Mouse (Mus musculus): ENCODE data around the gene Dtd1. TPM values are rescaled to one million over a fixed set of nuclear protein-coding genes. Genes with fewer than 3 reads are reported as not detected.

Dtd1 gene
- polyA plus RNA-seq, 1 experiment from 2014 or later = 17.5 TPM

DNA sequence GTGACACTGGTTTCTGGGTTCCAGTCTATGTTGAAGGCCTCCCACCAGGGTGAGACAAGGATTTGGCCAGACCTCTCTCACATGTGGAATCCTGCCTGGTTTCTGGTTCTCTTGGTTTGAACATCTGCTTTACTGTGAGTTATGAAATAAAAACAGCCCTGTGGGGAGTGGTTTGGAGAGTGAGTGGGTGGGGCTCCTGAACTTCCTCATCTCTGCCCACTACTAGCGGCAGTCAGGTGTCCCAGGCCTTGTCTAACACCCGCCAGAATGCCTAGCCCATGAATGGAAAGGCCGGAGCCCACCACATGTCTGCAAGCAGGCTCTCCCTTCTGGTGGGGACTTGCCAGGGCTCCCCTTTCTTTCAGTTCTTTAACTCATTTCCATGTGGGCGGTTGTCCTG lies 42.3 kb downstream of the Dtd1 start:
- WGBS (ENCODE audit: insufficient replicate concordance) = 56% methylated on average over 4 of the region's 4 CpGs
- no peak; the same call in 1 of the 2 replicates for ATAC-seq (ENCODE audit: insufficient read depth)
- Histone ChIP-seq H3K4me3 (replicated peaks) (no peak overlapping the region), H3K27ac (replicated peaks) (no peak overlapping the region), H3K9me3 (replicated peaks) (no peaks in the 10 kb centered on the region), H3K36me3 (replicated peaks) (no peaks in the 10 kb centered on the region), H3K4me1 (replicated peaks) (no peaks in the 10 kb centered on the region), H3K4me2 (no peak overlapping the region), H3K27me3 (no peaks in the 10 kb centered on the region), H3K9ac (no peak overlapping the region)

DNA sequence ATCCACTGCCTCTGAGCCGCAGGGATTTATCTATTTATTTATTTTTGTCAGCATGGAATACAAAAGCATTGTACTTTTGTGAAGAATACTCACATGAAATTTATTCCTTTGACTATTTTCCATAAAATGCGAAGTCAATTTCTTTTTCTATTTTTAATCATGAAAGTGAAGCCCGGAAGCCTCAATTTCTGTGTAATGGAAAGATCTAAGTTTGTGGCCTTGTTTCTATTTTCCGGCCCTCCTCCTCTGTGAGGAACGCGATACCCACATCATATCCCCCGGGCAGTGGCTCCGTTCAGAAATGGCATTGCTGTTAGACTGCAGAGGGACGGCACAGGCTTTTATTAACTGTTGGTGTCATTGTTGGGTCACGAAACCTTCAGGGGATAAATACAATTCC lies 46.7 kb downstream of the Dtd1 start:
- Histone ChIP-seq H3K36me3 (replicated peaks) (no peaks in the 10 kb centered on the region), H3K4me3 (replicated peaks) (no peak overlapping the region), H3K27me3 (no peaks in the 10 kb centered on the region), H3K9ac (no peak overlapping the region), H3K4me1 (replicated peaks) (no peaks in the 10 kb centered on the region), H3K4me2 (no peak overlapping the region), H3K27ac (replicated peaks) (no peak overlapping the region), H3K9me3 (replicated peaks) (no peaks in the 10 kb centered on the region)
- WGBS (ENCODE audit: insufficient replicate concordance) = 84% methylated on average over 10 of the region's 10 CpGs
- no peak for ATAC-seq (ENCODE audit: insufficient read depth)

DNA sequence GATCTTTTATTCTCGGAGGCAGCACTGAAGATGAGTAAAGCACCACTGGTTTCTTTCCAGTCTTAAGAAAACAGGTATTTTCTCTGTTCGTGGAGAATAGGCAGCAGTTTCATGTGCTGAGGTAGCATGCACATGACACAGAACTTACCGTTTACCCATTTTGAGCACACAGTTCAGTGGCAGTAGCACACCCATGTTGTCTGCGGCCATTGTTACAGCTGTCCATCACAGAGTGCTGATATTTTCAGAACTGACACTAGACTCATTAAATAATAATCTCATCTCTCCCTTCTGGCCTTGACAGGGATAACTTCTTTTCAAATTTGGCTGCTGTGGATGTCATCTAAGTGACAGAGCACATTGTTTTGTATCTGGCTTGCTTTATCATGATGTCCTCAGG lies 47.5 kb downstream of the Dtd1 start:
- Histone ChIP-seq H3K9ac (no peak overlapping the region), H3K27me3 (no peaks in the 10 kb centered on the region), H3K36me3 (replicated peaks) (no peaks in the 10 kb centered on the region), H3K27ac (replicated peaks) (no peak overlapping the region), H3K9me3 (replicated peaks) (no peaks in the 10 kb centered on the region), H3K4me2 (no peak overlapping the region), H3K4me1 (replicated peaks) (no peaks in the 10 kb centered on the region), H3K4me3 (replicated peaks) (no peak overlapping the region)
- no peak for ATAC-seq (ENCODE audit: insufficient read depth)
- 63% methylated on average over 4 of the region's 4 CpGs for WGBS (ENCODE audit: insufficient replicate concordance)

DNA sequence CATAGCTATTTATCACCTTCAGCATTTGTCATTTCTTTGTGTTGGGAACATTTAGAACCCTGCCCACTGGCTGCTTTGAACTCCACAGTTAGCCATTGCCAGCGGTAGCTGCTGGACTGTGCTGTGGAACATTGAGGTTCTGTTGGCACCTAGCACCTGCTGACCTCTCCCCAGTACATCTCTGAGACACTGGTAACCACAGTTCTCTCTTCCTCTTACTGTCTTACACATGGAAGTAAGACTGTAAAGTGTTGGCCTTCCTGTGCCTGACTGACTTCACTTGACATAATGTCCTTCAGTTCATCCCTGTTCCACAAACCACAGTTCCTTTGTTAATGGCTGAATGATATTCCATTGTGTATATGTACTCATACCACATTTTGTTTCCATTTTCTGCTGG lies 50.3 kb downstream of the Dtd1 start:
- Histone ChIP-seq H3K27me3 (no peaks in the 10 kb centered on the region), H3K36me3 (replicated peaks) (no peaks in the 10 kb centered on the region), H3K4me2 (no peak overlapping the region), H3K4me1 (replicated peaks) (no peaks in the 10 kb centered on the region), H3K9ac (no peak overlapping the region), H3K4me3 (replicated peaks) (no peak overlapping the region), H3K9me3 (replicated peaks) (no peaks in the 10 kb centered on the region), H3K27ac (replicated peaks) (no peak overlapping the region)
- ATAC-seq (ENCODE audit: insufficient read depth) = no peak
- WGBS (ENCODE audit: insufficient replicate concordance) = 97% methylated on average over 1 of the region's 1 CpGs

DNA sequence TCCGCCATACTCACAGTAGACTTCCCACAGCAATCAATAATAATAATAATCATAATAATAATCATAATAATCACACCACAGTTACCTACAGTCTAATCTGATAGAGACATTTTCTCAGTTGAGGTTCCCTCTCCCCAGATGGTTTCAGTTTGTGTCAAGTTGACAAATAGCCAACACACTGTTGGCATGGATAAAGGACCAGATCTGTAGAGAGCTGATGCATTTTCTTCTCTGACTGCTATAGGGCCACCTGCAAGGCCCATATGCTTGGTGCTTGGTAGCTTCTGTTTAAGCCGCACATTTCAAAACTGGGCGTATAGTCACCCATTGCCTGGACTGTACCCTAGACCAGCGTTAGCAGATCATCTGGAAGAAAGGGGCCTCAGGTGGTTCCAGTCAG lies 53.1 kb downstream of the Dtd1 start:
- Histone ChIP-seq H3K36me3 (replicated peaks) (no peaks in the 10 kb centered on the region), H3K27me3 (no peaks in the 10 kb centered on the region), H3K9ac (no peak overlapping the region), H3K9me3 (replicated peaks) (no peaks in the 10 kb centered on the region), H3K4me1 (replicated peaks) (no peaks in the 10 kb centered on the region), H3K27ac (replicated peaks) (no peak overlapping the region), H3K4me3 (replicated peaks) (no peak overlapping the region), H3K4me2 (no peak overlapping the region)
- no peak for ATAC-seq (ENCODE audit: insufficient read depth)
- WGBS (ENCODE audit: insufficient replicate concordance) = 70% methylated on average over 4 of the region's 4 CpGs

DNA sequence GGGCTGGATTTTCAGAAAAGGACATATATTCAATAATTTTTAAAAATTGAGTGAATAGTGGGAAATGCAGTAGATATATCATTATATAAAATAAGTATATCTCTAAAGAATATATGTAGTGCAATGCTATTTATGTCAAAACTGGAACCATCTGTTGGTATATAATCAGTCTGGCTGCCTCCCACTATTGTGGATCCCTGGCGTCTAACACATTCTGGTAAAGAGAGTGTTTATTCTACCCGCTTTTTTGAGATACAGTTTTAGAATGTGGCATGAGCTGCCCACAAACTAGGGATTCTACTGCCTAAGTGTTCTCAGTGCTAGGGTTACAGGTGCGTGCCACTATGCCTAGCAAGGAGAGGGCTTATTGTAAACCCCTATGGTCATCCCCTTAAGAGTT lies 55.6 kb downstream of the Dtd1 start:
- WGBS (ENCODE audit: insufficient replicate concordance) = 61% methylated on average over 3 of the region's 3 CpGs

DNA sequence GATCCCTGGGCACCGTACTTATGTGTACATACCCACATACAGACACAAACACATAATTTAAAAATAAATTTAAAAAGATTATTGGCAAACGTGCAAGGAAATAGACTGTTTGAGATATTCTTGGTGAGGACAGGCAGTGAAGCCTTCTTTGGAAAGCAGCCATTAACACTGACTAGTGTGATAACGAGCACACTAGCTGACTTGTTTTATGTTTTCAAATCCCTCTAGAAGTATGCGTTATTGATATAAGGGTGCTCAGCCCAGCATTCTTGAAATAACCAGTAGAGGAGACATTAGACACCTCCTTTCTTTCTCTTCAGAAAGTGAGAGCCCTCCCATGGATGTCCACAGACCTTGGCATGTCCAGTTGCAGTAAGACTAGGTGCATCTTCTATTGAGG lies 68.8 kb downstream of the Dtd1 start:
- Histone ChIP-seq H3K27ac (replicated peaks) (no peak overlapping the region), H3K9ac (no peak overlapping the region), H3K9me3 (replicated peaks) (no peaks in the 10 kb centered on the region), H3K4me3 (replicated peaks) (no peak overlapping the region), H3K27me3 (no peaks in the 10 kb centered on the region), H3K4me1 (replicated peaks) (no peaks in the 10 kb centered on the region), H3K36me3 (replicated peaks) (no peaks in the 10 kb centered on the region), H3K4me2 (no peak overlapping the region)
- WGBS (ENCODE audit: insufficient replicate concordance) = 69% methylated on average over 4 of the region's 4 CpGs
- no peak for ATAC-seq (ENCODE audit: insufficient read depth)

More for the DNA sequence above, 55.6 kb downstream of the Dtd1 start:
- ATAC-seq (ENCODE audit: insufficient read depth) = no peak
- Histone ChIP-seq H3K36me3 (replicated peaks) (no peaks in the 10 kb centered on the region), H3K4me1 (replicated peaks) (no peaks in the 10 kb centered on the region; the same call in 1 of the 2 replicates), H3K9ac (no peak overlapping the region), H3K27me3 (no peaks in the 10 kb centered on the region), H3K4me3 (replicated peaks) (no peak overlapping the region), H3K9me3 (replicated peaks) (no peaks in the 10 kb centered on the region), H3K27ac (replicated peaks) (no peak overlapping the region), H3K4me2 (no peak overlapping the region)

DNA sequence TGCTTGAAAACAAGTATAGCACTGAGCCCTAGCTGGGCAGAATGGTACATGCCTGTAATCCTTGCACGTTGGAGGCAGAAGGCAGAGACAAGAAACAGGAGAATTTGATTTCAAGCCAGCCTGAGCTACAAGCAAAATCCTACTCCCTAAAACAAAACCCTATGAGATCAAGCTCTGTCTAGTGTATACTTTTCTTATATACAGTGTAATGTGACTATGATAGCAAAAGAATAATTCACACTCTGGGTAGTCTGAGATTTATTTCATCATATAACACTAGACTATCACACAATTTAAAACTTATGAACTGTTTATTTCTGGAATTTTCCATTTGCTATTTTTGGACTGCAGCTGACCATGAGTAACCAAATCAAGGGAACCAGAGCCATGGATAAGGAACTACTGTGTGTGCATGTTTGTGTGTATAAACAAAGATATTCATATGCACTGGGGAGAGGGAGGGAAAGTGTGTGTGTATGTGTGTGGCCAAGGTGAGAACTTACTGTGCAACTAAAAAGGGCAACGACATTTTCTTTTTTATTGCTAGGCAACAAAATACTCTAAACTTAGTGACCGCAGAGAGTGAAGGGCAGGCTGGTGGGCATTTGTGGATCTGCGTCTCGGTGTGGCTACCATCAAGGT lies 70.7 kb downstream of the Dtd1 start:
- H3K4me1 ChIP-seq (replicated peaks) = no peaks in the 10 kb centered on the region
- no peaks in the 10 kb centered on the region for H3K9me3 ChIP-seq (replicated peaks)
- 76% methylated on average over 5 of the region's 5 CpGs for WGBS (ENCODE audit: insufficient replicate concordance)
- ATAC-seq (ENCODE audit: insufficient read depth) = no peak
- H3K4me2 ChIP-seq = no peak overlapping the region
- H3K27ac ChIP-seq (replicated peaks) = no peak overlapping the region
- H3K27me3 ChIP-seq = no peaks in the 10 kb centered on the region
- no peaks in the 10 kb centered on the region for H3K36me3 ChIP-seq (replicated peaks)
- no peak overlapping the region for H3K9ac ChIP-seq
- no peak overlapping the region for H3K4me3 ChIP-seq (replicated peaks)

DNA sequence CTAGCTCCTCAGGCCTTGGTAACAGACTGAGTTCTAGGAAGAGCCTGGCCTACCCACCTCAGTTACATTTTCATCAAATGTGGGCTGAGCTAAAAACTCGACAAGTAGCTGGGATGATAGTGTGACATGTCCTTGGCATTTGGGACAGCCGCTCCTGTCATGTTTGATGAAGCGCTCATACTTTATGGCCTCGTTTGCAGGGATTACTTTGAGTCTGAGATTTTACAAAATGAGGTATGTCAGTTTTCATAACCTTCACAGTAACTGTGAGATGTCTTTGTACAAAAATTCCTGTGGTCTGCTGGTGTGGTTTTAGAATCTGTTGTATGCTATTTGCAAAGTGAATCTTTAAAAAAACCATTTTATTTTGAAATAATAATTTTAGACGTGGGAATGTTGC lies 72.7 kb downstream of the Dtd1 start:
- Histone ChIP-seq H3K4me3 (replicated peaks) (no peak overlapping the region), H3K36me3 (replicated peaks) (no peaks in the 10 kb centered on the region), H3K4me2 (no peak overlapping the region), H3K27me3 (no peaks in the 10 kb centered on the region), H3K4me1 (replicated peaks) (no peaks in the 10 kb centered on the region), H3K9ac (no peak overlapping the region), H3K27ac (replicated peaks) (no peak overlapping the region), H3K9me3 (replicated peaks) (no peaks in the 10 kb centered on the region)
- no peak for ATAC-seq (ENCODE audit: insufficient read depth)
- WGBS (ENCODE audit: insufficient replicate concordance) = 67% methylated on average over 5 of the region's 5 CpGs

DNA sequence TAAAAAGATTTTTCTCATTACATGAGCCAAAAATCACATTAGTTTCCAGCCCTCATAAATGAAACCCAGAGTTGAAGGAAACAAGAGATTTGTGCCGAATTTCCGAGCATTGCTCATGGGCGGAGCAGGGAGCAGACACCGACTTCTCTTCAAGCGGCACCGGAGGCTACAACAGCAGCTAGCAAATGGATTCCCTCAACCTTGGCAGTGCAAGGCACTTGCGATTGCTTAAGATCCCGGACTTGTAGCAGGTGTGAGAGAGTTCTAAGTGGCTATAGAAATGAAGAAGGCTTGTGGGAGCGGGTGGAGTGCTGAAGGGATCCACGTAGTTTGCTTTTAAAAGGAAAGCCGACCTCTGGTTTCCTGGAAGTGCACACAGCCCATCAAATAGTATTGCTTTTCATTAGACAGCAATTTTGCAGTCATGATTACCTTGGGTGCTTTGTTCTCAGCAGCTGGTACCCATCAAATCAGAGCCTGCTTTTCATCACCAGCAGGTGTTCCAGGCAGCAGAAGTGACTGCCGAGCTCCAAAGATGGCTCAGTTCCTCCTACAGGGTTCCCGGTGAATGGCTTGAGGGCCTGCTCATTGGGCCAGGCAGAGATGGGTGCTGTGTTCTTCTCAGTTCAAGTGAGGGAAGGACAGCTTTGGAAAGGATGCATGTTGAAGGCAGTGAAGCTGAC lies 77.0 kb downstream of the Dtd1 start:
- H3K27ac ChIP-seq (replicated peaks) = no peak overlapping the region
- H3K4me2 ChIP-seq = no peak overlapping the region
- H3K9me3 ChIP-seq (replicated peaks) = no peaks in the 10 kb centered on the region

DNA sequence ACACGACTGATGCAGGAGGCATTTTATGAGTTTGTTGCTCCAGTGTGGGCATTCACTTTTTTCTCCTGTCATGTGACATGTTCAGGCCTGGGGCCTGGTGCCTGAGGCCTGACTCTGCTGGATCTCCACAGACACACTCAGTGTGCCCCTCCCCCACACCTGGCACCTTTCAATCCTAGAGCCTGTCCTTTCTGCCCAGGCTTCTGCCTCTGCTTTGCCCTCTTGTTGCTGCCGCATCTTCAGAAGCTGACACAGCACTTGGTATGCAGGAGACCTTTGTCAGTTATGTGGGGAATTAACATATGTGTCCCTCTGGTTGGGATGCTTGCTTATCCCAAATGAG lies 77.5 kb downstream of the Dtd1 start:
- Histone ChIP-seq H3K27ac (replicated peaks) (no peak overlapping the region), H3K9me3 (replicated peaks) (no peaks in the 10 kb centered on the region), H3K4me1 (replicated peaks) (no peaks in the 10 kb centered on the region), H3K9ac (no peak overlapping the region), H3K4me3 (replicated peaks) (no peak overlapping the region), H3K4me2 (no peak overlapping the region), H3K27me3 (no peaks in the 10 kb centered on the region), H3K36me3 (replicated peaks) (no peaks in the 10 kb centered on the region)
- 67% methylated on average over 2 of the region's 2 CpGs for WGBS (ENCODE audit: insufficient replicate concordance)
- no peak for ATAC-seq (ENCODE audit: insufficient read depth)

More for the DNA sequence above, 77.0 kb downstream of the Dtd1 start:
- no peak for ATAC-seq (ENCODE audit: insufficient read depth)
- Histone ChIP-seq H3K4me3 (replicated peaks) (no peak overlapping the region), H3K27me3 (no peaks in the 10 kb centered on the region), H3K9ac (no peak overlapping the region), H3K4me1 (replicated peaks) (no peaks in the 10 kb centered on the region), H3K36me3 (replicated peaks) (no peaks in the 10 kb centered on the region)
- 69% methylated on average over 13 of the region's 13 CpGs for WGBS (ENCODE audit: insufficient replicate concordance)

DNA sequence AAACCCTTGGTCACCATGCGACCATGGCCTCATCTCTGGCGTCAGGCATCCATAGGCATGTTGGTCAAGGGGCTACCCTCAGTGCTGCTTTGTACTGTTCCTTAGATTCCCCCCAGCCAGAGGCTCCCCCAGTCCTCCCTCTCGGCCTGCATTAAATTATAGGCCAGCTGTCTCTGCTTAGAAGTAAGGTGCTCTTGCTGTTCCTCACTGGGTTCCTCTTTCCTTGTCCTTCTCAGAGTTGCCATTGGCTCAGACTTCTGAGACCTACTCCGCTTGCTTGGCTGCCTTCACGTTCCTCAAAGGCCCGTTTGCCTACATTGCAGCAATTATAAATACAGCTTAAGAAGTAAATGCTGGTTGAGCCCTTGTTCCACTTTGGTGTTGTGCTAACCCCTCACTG lies 79.1 kb downstream of the Dtd1 start:
- Histone ChIP-seq H3K36me3 (replicated peaks) (no peaks in the 10 kb centered on the region), H3K27ac (replicated peaks) (no peak overlapping the region), H3K4me1 (replicated peaks) (no peaks in the 10 kb centered on the region), H3K4me3 (replicated peaks) (no peak overlapping the region), H3K9ac (no peak overlapping the region), H3K9me3 (replicated peaks) (no peaks in the 10 kb centered on the region), H3K27me3 (no peaks in the 10 kb centered on the region), H3K4me2 (no peak overlapping the region)
- ATAC-seq (ENCODE audit: insufficient read depth) = no peak
- 78% methylated on average over 6 of the region's 6 CpGs for WGBS (ENCODE audit: insufficient replicate concordance)
